Mouse (Mus musculus) forebrain, embryonic 16.5 days (tissue): Measurements from ENCODE around the gene Olfr424. TPM values are rescaled to one million over a fixed set of nuclear protein-coding genes. Genes with fewer than 3 reads are reported as not detected.

Experiments
- ATAC-seq: fragments of 200-750 bp; cut with Nextera tagmentation; 2 replicates; pipeline ENCODE4 v1.8.0; 2017; ENCODE audit warnings: mild to moderate bottlenecking, moderate library complexity
- H3K27ac ChIP-seq: fragments of 300-500 bp; sonication (generic); 2 replicates; pipeline ENCODE4 v1.5.1; 2014; ENCODE audit warnings: low read length, control low read depth
- H3K27me3 ChIP-seq: fragments of 300-500 bp; sonication (generic); replicated peaks from 2 replicates; pipeline ENCODE4 v1.6.1; 2014; ENCODE audit warnings: low read length; ENCODE audit not compliant: control insufficient read depth, insufficient read depth
- H3K36me3 ChIP-seq: fragments of 300-500 bp; sonication (generic); 2 replicates; pipeline ENCODE4 v1.6.1; 2014; ENCODE audit not compliant: control insufficient read depth, insufficient read depth
- H3K4me1 ChIP-seq: fragments of 300-500 bp; sonication (generic); replicated peaks from 2 replicates; pipeline ENCODE4 v1.6.1; 2014; ENCODE audit warnings: low read length; ENCODE audit not compliant: control insufficient read depth, insufficient read depth
- H3K4me2 ChIP-seq: fragments of 300-500 bp; sonication (generic); 2 replicates; pipeline ENCODE4 v1.6.1; 2014; ENCODE audit warnings: mild to moderate bottlenecking, low read length, control low read depth
- H3K4me3 ChIP-seq: fragments of 300-500 bp; sonication (generic); replicated peaks from 2 replicates; pipeline ENCODE4 v1.5.1; 2014; ENCODE audit warnings: mild to moderate bottlenecking, low read length, control low read depth
- H3K9ac ChIP-seq: fragments of 300-500 bp; sonication (generic); replicated peaks from 2 replicates; pipeline ENCODE4 v1.6.1; 2014; ENCODE audit warnings: low read depth, low read length, control low read depth
- H3K9me3 ChIP-seq: fragments of 300-500 bp; sonication (generic); 2 replicates; pipeline ENCODE4 v1.6.1; 2016; ENCODE audit warnings: low read length; ENCODE audit not compliant: control insufficient read depth
- WGBS: fragments of 180-500 bp; shearing (Covaris S2); extraction: QIAGEN DNeasy Blood & Tissue Kit; methylation state at CpG from one replicate; pipeline ENCODE4 v1.1.7; 2014; 5-methylcytosine and 5-hydroxymethylcytosine counted together
- polyA plus RNA-seq: library from polyadenylated mRNA; unstranded; fragments of >200 nt; fragmentation: Nextera tagmentation; extraction: Ambion mirVana; gene quantifications from 2 replicates; pipeline ENCODE4 v1.2.1, GENCODE M21; 2015

Olfr424 gene
- polyA plus RNA-seq: not detected in 2 replicates

DNA sequence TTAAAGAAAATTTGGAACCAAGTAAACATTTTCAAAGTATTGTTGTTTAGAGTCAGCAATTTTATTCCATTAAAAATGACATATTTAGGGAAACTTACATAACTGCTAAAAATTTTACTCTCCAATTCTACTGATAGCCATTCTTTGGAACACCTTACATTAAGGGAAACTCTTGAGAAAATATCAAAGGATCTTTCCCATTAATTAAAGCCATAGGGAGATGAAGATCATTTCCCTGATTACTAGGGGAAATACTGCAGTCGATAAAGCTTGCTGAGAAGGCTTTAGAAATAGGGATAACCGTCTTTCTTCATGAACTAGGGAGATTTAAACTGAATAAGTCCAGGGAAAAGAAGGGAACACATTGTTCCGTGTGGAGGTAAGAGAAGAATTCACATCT, at the start of gene Olfr424:
Gene Olfr424 (plus strand): TSS at position 301 of the 400 bp plus-strand sequence.
- 68% methylated on average over 3 of the region's 3 CpGs for WGBS
- no peak within 1 kb of the TSS for H3K9ac ChIP-seq
- no peak for ATAC-seq
- no peak within 1 kb of the TSS for H3K27ac ChIP-seq
- no peaks in the 10 kb centered on the region for H3K27me3 ChIP-seq
- no peaks in the 10 kb centered on the region for H3K9me3 ChIP-seq
- H3K4me1 ChIP-seq: no peaks in the 10 kb centered on the region
- no peak within 1 kb of the TSS for H3K4me2 ChIP-seq
- no peak within 1 kb of the TSS for H3K4me3 ChIP-seq
- no peaks in the 10 kb centered on the region for H3K36me3 ChIP-seq

DNA sequence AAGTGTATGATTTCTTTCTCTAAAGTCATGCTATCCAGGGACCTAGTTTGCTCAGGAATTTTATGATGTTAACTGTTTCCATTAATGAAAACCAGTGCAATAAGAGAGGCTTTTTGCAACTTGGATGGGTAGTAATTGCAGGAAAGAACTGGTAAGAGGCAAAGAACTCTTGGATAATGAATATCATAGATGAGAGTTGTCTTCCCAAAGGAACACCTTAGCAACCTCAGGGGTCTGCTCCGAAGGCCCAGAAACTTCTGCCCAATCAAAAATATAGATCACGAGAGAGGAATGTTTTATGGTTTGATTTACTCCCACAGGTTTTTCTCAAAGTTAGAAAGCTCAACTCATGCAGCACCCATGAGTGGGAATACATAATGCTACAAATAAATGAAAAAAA, 47.3 kb upstream of the Olfr424 start, which contains the start of gene Olfr429:
Gene Olfr429 (plus strand): TSS at position 301 of the 400 bp plus-strand sequence.
- H3K4me3 ChIP-seq: no peak within 1 kb of the TSS
- no peaks in the 10 kb centered on the region for H3K4me1 ChIP-seq
- H3K27me3 ChIP-seq: no peaks in the 10 kb centered on the region
- H3K27ac ChIP-seq: no peak within 1 kb of the TSS
- H3K4me2 ChIP-seq: no peak within 1 kb of the TSS
- ATAC-seq: no peak
- no peaks in the 10 kb centered on the region for H3K9me3 ChIP-seq
- no peaks in the 10 kb centered on the region for H3K36me3 ChIP-seq
- H3K9ac ChIP-seq: no peak within 1 kb of the TSS
- 94% methylated on average over 2 of the region's 2 CpGs for WGBS

DNA sequence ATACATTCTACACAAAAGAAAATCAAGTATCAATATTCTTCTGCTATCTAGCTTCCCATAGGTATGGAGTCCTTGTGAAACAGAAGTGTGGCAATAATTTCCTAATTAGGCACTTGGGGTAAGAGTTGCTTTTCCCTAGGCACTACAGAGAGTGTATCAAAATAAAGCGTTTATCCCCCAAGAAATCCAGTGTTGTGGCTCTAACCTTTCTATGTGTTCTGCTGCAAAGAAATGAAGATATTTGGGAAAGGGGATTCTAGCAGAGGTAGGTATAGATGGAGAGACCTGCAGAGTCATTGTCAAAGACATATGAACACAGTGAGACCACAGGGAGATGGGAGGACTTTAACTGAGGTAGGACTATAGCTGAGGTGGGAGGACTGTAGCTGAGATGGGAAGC, 34.7 kb upstream of the Olfr424 start, which contains the start of gene Olfr427:
Gene Olfr427 (plus strand): TSS at position 301 of the 400 bp plus-strand sequence.
- no peak within 1 kb of the TSS for H3K4me3 ChIP-seq
- 86% methylated on average over 1 of the region's 1 CpGs for WGBS
- ATAC-seq: no peak

DNA sequence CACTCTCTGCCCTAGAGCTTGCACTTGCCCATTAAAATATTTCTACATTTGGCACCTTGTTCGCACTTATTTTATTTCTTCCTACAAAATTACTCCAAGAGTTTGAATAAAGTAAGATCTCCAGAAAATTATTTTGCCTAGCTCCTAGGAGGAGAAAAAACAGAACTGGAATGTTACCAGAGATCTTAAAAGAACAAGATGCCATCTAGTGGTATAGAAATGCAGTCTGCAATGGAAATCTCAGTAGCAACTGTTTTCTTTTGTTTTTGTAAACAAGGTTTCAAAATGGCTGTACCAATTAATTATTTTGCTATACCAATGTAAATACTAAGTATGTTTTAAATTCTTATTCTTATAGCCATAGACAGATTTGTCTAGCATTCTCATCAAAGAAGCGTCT, 27.6 kb upstream of the Olfr424 start:
- Histone ChIP-seq H3K9ac (no peak overlapping the region), H3K4me2 (no peak overlapping the region), H3K4me3 (no peak overlapping the region), H3K36me3 (no peaks in the 10 kb centered on the region), H3K4me1 (no peaks in the 10 kb centered on the region), H3K27me3 (no peaks in the 10 kb centered on the region), H3K9me3 (no peaks in the 10 kb centered on the region), H3K27ac (no peak overlapping the region)
- WGBS: 61% methylated on average over 2 of the region's 2 CpGs
- ATAC-seq: no peak

More for the DNA sequence above, 34.7 kb upstream of the Olfr424 start, which contains the start of gene Olfr427:
- no peak within 1 kb of the TSS for H3K9ac ChIP-seq
- H3K4me2 ChIP-seq: no peak within 1 kb of the TSS
- H3K36me3 ChIP-seq: no peaks in the 10 kb centered on the region
- H3K4me1 ChIP-seq: no peaks in the 10 kb centered on the region
- no peaks in the 10 kb centered on the region for H3K9me3 ChIP-seq
- no peak within 1 kb of the TSS for H3K27ac ChIP-seq
- no peaks in the 10 kb centered on the region for H3K27me3 ChIP-seq

DNA sequence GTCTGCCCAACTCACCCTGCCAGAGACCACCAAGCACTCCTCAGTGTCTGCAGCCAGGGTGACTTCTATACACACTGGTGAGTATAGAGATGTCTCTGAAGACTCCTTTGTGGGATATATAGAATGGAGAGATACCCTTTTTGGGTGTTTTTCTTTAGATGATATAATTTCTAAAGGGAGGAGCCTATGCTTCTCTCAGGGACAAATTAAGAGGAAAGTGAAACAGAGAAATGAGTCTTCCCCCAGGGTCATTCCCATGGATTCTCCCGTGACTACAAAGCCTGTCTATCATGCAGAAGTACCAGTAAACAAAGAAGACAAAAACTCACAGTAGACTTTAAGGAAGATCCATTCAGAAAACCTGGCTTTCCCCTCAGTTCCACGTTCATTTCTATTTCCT, 10.3 kb upstream of the Olfr424 start, which contains the start of gene Olfr231:
Gene Olfr231 (minus strand): TSS at position 101 of the 400 bp plus-strand sequence.
- Histone ChIP-seq H3K9ac (no peak within 1 kb of the TSS), H3K27ac (no peak within 1 kb of the TSS), H3K27me3 (no peaks in the 10 kb centered on the region), H3K4me1 (no peaks in the 10 kb centered on the region), H3K9me3 (no peaks in the 10 kb centered on the region), H3K36me3 (no peaks in the 10 kb centered on the region), H3K4me3 (no peak within 1 kb of the TSS), H3K4me2 (no peak within 1 kb of the TSS)
- 53% methylated on average over 2 of the region's 2 CpGs for WGBS
- ATAC-seq: no peak

DNA sequence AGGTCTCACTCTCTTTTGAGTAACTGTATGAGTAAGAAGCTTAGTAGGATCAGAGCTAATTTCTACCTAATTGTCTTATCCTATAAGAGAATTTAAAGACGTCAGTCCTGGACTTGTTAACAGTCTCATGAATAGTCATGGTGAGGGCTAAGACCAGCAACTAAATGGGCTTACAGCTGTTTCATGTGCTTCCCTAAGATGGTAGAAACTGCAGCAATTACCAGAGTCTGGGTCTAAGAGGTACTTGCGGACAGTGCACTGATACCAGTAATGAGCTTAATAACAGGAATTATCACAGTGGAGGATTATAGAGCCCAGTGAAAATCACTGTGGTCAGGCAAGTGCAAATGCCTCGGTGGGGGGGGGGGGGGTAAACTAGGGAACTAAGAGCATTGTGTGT, 682 bp downstream of the Olfr424 start:
- no peak for ATAC-seq
- no peaks in the 10 kb centered on the region for H3K9me3 ChIP-seq
- H3K4me3 ChIP-seq: no peak overlapping the region
- no peak overlapping the region for H3K27ac ChIP-seq
- 14% methylated on average over 3 of the region's 3 CpGs for WGBS
- no peaks in the 10 kb centered on the region for H3K27me3 ChIP-seq
- H3K4me2 ChIP-seq: no peak overlapping the region
- H3K36me3 ChIP-seq: no peaks in the 10 kb centered on the region
- no peaks in the 10 kb centered on the region for H3K4me1 ChIP-seq
- H3K9ac ChIP-seq: no peak overlapping the region

DNA sequence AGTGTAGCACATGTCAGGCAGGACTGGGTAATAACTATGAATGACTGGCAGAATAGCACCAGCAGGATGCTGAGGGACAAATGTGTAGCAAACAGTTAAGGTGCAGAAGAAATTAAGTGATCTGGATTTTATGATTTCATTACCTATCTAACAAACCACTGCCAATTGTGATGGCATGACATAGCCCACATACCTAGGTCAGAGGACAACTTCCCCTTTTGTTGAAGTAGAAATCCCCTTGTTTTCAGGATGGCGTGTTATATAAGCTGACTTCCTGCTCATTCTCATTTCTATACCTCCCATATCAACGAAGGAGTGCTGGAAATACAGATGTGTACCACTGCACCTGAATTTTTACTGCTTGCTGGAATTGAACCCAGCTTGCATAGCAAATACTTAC, 10.1 kb downstream of the Olfr424 start:
- H3K27ac ChIP-seq: no peak overlapping the region
- no peaks in the 10 kb centered on the region for H3K27me3 ChIP-seq
- WGBS: 73% methylated on average over 2 of the region's 2 CpGs
- ATAC-seq: no peak
- H3K36me3 ChIP-seq: no peaks in the 10 kb centered on the region
- H3K9me3 ChIP-seq: no peaks in the 10 kb centered on the region
- no peak overlapping the region for H3K4me2 ChIP-seq
- no peak overlapping the region for H3K4me3 ChIP-seq
- H3K4me1 ChIP-seq: no peaks in the 10 kb centered on the region
- no peak overlapping the region for H3K9ac ChIP-seq

DNA sequence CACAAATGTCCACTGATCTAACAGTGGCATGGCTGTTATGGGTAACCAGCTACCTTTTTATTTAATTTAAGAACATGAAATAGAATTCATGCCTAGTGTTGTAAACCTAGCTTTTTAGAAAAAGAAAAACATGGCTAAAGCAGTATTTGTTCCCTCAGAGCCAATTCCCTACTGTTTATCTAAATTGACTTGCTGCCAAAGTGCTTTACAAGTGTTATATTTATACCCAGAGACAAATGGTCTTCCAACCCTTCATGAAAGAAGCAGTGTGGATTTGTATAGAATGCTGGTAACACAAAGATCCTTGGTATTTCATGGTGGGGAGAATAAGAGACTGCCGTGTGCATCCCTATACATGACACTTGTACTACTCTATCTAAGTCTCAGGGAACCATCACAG, 15.4 kb downstream of the Olfr424 start:
- Histone ChIP-seq H3K9ac (no peak overlapping the region), H3K9me3 (no peaks in the 10 kb centered on the region), H3K4me2 (no peak overlapping the region), H3K27me3 (no peaks in the 10 kb centered on the region), H3K4me3 (no peak overlapping the region), H3K27ac (no peak overlapping the region), H3K4me1 (no peaks in the 10 kb centered on the region), H3K36me3 (no peaks in the 10 kb centered on the region)
- no peak for ATAC-seq
- 85% methylated on average over 1 of the region's 1 CpGs for WGBS

DNA sequence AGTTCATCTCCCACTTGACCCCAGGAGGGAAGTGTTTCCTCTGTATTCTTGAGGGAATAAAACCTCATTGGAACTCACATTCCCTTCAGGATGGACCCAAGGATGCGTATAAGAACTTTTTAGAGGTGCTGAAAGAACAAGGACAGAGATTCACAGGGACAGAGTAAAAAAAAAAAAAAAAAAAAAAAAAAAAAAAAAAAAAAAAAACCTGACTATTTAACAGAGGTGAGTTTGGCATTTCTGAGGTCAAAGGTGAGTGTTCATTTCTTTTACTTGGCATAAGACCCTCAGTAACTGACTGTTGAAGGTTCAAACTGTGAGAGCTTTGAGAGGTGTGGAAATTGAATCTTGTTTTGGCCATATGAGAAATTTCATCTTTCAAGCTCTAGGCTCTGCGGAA, 18.0 kb downstream of the Olfr424 start:
- ATAC-seq: no peak
- no peak overlapping the region for H3K4me2 ChIP-seq
- no peak overlapping the region for H3K4me3 ChIP-seq
- no peaks in the 10 kb centered on the region for H3K36me3 ChIP-seq
- H3K27me3 ChIP-seq: no peaks in the 10 kb centered on the region
- WGBS: 88% methylated on average over 2 of the region's 2 CpGs
- no peaks in the 10 kb centered on the region for H3K9me3 ChIP-seq
- H3K4me1 ChIP-seq: no peaks in the 10 kb centered on the region
- no peak overlapping the region for H3K9ac ChIP-seq
- H3K27ac ChIP-seq: no peak overlapping the region

DNA sequence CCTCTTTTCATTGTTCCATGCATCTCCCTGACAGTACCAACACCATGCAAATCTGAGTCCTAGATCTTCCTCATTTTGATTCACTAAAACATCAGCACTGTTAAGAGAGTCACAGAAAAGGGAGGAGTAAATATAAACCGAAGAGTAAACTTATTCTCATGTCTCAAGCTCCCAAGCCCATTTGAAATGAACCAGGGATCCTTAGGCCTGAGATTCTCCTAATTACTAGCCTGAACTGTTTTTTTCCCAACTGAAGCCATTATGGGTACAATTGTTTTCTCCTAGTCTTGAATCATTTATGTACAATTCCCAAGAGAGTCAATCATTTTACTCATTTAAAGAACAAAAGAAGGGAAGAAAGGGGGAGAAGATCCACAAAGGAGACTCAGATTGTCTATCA, 24.0 kb downstream of the Olfr424 start, which contains the start of gene Olfr420:
Gene Olfr420 (plus strand): TSS at position 301 of the 400 bp plus-strand sequence.
- H3K9me3 ChIP-seq: no peaks in the 10 kb centered on the region
- H3K27ac ChIP-seq: no peak within 1 kb of the TSS
- no peak within 1 kb of the TSS for H3K9ac ChIP-seq
- H3K4me2 ChIP-seq: no peak within 1 kb of the TSS
- 88% methylated on average over 1 of the region's 1 CpGs for WGBS
- no peaks in the 10 kb centered on the region for H3K36me3 ChIP-seq
- no peaks in the 10 kb centered on the region for H3K27me3 ChIP-seq
- no peak within 1 kb of the TSS for H3K4me3 ChIP-seq
- ATAC-seq: no peak
- no peaks in the 10 kb centered on the region for H3K4me1 ChIP-seq
